Mouse (Mus musculus): ENCODE data around the gene Hfe.
A peak's percentile ranks its signal among the peaks of the same experiment; 100 is the strongest.
"Not testable (repeated sequence)": the region's sequence is repeated elsewhere in the genome, so short reads cannot be mapped to it uniquely, and the experiment has no call there.

Hfe gene

DNA sequence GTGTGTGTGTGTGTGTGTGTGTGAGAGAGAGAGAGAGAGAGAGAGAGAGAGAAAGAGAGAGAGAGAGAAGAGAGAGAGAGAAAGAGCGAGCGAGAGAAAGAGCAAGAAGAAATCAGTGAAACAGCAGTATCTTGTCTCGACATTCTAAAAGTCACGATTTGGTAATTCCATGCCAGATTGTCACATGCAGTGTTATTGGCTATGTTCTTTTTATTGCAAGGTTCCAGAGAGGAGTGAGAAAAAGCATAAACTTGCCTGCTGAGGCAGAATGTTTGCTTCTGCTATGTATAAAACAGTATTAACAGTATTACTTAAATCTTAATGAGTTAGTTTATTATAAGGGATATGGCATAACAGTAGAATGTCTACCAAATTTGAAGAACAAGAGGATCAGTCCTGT lies 24.7 kb downstream of the Hfe start:
- no peak for DNase-seq (ENCODE audit: low spot score)

DNA sequence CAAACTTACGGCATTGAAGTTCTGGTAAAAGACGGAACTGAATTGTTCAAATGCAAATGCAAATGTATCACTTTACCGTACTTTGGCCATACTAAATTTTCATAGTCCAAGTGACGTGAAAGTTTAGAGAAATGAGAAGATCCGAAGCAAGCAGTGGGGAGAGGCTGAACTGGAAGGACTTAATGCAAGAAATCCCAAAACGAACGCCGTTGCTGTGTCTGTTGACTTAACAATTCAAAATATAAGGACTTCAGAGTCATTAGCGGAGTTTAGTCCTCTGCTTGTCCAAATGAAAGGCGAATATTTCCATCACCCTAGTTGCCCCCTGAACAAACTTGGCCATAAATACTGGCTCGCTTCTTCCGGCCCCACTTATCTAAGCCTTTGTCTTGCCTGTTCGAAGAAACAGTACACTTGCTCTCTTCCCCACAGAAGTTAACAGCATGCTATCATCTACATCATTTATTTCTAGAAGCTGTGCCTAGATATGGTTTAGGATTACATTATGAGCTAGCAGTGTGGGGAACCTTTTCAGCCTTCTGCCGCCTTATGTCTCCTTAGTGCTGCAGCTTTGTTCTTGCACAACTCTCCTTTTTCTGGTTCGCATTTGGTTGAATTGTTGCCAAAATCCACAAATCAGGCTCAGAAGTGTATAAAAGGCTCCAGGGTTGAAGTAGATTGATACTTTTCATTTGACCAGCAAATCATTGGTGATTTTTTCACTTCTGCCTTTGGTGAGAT lies 25.4 kb downstream of the Hfe start:
- no peak for DNase-seq (ENCODE audit: low spot score)

- DNase-seq (ENCODE audit: low spot score): not testable (repeated sequence)
These were observed 26.2 kb downstream of the Hfe start for GRCm38 (mm10) chr13:23684295-23684945.

GRCm38 (mm10) chr13:23683755-23684281 lies 26.8 kb downstream of the Hfe start, which contains the start of the genes Hist1h2ac and Hist1h2bc:
Hist1h2ac (minus strand) TSS chr13:23683948.
Hist1h2bc (plus strand) TSS chr13:23684199.
- peak; percentile 73 for DNase-seq (ENCODE audit: low spot score)

DNA sequence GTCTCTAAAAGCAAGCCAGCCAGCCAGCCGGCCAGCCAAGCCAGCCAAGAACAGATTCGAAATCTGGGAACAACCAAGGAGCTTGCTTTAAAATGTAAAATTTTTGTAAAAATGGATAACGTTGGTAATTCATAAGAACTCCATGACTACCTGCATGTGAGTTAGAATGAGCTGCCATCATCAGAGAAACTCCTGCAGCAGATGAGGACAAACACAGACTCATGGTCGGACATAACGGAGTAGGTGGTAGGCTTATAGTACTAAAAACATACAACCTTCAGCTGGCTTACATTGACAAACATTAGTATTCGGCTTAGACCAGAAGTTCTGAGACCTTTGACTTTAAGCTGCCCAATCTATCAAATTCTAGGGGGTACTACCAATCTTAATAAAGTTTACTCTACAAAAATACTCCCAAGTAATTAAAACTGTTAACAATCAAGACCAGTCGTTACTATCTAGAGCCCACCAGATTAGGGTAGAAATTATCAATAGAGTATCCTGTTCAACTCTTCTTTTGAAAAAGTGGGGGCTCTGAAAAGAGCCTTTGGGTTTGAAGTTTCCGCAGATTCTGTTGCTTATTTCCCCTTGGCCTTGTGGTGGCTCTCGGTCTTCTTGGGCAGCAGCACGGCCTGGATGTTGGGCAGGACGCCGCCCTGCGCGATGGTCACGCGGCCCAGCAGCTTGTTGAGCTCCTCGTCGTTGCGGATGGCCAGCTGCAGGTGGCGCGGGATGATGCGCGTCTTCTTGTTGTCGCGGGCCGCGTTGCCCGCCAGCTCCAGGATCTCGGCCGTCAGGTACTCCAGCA lies 27.5 kb downstream of the Hfe start:
- not testable (repeated sequence) for DNase-seq (ENCODE audit: low spot score)

DNA sequence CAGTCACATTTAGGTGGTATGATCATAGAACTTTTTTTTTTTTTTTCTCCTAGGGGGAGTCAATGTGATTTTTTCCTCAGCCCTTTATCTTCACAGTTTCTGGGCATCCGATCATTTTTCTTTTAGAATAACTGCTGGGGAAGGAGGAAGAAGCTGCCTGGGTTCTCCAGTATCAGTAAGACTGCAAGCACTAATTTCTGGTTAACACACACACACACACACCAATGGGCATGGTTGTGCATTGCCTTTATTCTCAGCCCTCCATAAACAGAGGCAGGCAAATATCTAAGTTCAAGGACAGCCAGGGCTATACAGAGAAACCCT lies 28.1 kb downstream of the Hfe start:
- no peak for DNase-seq (ENCODE audit: low spot score)

- no peak for DNase-seq (ENCODE audit: low spot score)
These were observed 28.6 kb downstream of the Hfe start for GRCm38 (mm10) chr13:23681990-23682582.

- DNase-seq (ENCODE audit: low spot score): no peak
These were observed 48.1 kb downstream of the Hfe start for GRCm38 (mm10) chr13:23662536-23662935.

DNA sequence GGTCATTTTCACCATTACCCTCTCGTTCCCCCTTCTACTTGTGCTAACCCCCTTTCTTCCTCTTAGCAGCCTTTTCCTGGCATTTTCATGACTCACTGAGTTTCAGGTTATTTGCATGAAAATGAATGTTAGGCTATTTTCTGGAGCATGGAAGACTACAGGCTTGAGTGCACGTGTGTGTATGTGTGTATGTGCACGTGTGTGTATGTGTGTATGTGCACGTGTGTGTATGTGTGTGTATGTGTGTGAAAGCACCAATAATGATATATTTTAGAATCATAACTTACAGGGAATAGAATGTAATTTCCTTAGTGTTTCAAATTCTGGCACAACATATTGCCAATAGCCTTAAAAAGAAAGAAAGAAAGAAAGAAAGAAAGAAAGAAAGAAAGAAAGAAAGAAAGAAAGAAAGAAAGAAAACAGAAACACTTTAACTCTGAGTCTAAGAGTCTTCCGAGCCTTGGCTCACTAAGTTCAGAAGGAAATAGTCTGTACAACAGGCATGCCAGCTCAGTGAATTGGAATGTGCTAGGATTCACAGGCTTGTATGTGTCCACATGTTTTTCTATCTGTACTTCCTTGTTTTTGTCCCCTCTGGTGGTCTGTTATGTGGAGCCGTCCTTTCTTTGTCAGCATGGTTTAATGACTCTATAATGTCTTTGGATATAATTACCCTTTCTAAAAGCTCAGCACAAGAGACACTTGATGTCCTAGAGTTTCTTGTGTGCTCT lies 50.9 kb downstream of the Hfe start:
- no peak for DNase-seq (ENCODE audit: low spot score)
